Mouse (Mus musculus): ENCODE data around the gene Tnrc6c.

- TF ChIP-seq CTCF (conservative IDR thresholded peaks at IDR 0.05; ENCODE audit: low read length) (no peak), NANOG (IDR thresholded peaks at IDR 0.05; ENCODE audit: borderline replicate concordance, low read length) (no peak)
These were observed 118.3 kb downstream of the Tnrc6c start for GRCm38 (mm10) chr11:117772352-117772751.
